Mouse (Mus musculus) embryonic fibroblast, embryonic 13.5 days (primary cell): ENCODE measurements around the gene Olfr715.
"Not testable (repeated sequence)": the region's sequence is repeated elsewhere in the genome, so short reads cannot be mapped to it uniquely, and the experiment has no call there.

Experiments used
- CTCF ChIP-seq: IDR thresholded peaks from 2 replicates; pipeline ENCODE4 v1.5.1; 2011; ENCODE audit warnings: mild to moderate bottlenecking, control low read depth, low read length, moderate library complexity, borderline replicate concordance; ENCODE audit not compliant: insufficient read depth
- POLR2A ChIP-seq: IDR thresholded peaks from 2 replicates; pipeline ENCODE4 v1.6.1; 2011; ENCODE audit warnings: low read depth, mild to moderate bottlenecking, control low read depth, low read length, moderate library complexity

- TF ChIP-seq POLR2A, CTCF: not testable (repeated sequence)
These were observed 20.6 kb downstream of the Olfr715 start, which contains the start of gene Olfr715b for GRCm38 (mm10) chr7:107110269-107110668.
